Mouse (Mus musculus): ENCODE results near the gene Cela2a. TPM values are rescaled to one million over a fixed set of nuclear protein-coding genes. Genes with fewer than 3 reads are reported as not detected.

The Cela2a gene
- polyA plus RNA-seq, 1 experiment from 2014 or later: 0.40 TPM

DNA sequence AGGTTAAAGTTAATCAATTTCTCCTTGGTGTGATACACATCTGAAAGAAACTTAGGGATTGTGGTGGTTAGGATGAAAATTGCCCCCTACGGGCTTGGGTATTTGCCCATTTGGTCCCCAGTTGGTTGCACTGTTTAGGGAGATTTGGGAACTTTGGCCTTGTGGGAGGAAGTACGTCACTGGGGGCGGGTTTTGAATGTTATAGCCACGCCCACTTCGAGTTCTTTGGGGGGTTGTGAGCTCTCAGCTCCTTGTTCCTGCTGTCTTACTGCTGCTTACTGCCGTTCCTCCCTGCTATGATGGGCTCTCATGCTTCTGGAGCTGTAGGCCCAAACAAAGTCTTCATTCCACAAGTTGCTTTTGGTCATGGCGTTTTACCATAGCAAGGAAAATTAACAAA is 5.4 kb upstream of the Cela2a start:
- Histone ChIP-seq H3K4me3 (ENCODE audit: low read depth, low read length) (no peak overlapping the region), H3K36me3 (ENCODE audit: control insufficient read depth, insufficient read depth, low read length) (no peaks in the 10 kb centered on the region)
- no peak for ATAC-seq

GRCm38 (mm10) chr4:141830381-141830780 is 4.4 kb upstream of the Cela2a start:
- no peak overlapping the region for H3K9ac ChIP-seq (ENCODE audit: low read depth, low read length)
- no peaks in the 10 kb centered on the region for H3K27me3 ChIP-seq (ENCODE audit: control insufficient read depth, insufficient read depth, low read depth, low read length)
- H3K9me3 ChIP-seq (replicated peaks; ENCODE audit: control insufficient read depth, low read length, poor library complexity, severe bottlenecking): no peaks in the 10 kb centered on the region
- no peak for ATAC-seq
- H3K4me3 ChIP-seq (ENCODE audit: low read depth, low read length): no peak overlapping the region
- H3K36me3 ChIP-seq (ENCODE audit: control insufficient read depth, insufficient read depth, low read length): no peaks in the 10 kb centered on the region
- 48% methylated on average over 11 of the region's 11 CpGs for WGBS
- no peak overlapping the region for H3K4me2 ChIP-seq (ENCODE audit: low read length)
- no peak overlapping the region for H3K27ac ChIP-seq (ENCODE audit: low read length)
- H3K4me1 ChIP-seq (ENCODE audit: control insufficient read depth, insufficient read depth, low read length): no peaks in the 10 kb centered on the region

More for the DNA sequence above, 5.4 kb upstream of the Cela2a start:
- Histone ChIP-seq H3K9me3 (replicated peaks; ENCODE audit: control insufficient read depth, low read length, poor library complexity, severe bottlenecking) (no peaks in the 10 kb centered on the region), H3K27me3 (ENCODE audit: control insufficient read depth, insufficient read depth, low read depth, low read length) (no peaks in the 10 kb centered on the region), H3K27ac (ENCODE audit: low read length) (no peak overlapping the region), H3K4me2 (ENCODE audit: low read length) (no peak overlapping the region), H3K4me1 (ENCODE audit: control insufficient read depth, insufficient read depth, low read length) (no peaks in the 10 kb centered on the region), H3K9ac (ENCODE audit: low read depth, low read length) (no peak overlapping the region)
- 84% methylated on average over 7 of the region's 7 CpGs for WGBS

GRCm38 (mm10) chr4:141828177-141828576 is 2.2 kb upstream of the Cela2a start:
- no peaks in the 10 kb centered on the region for H3K4me1 ChIP-seq (ENCODE audit: control insufficient read depth, insufficient read depth, low read length)
- H3K36me3 ChIP-seq (ENCODE audit: control insufficient read depth, insufficient read depth, low read length): no peaks in the 10 kb centered on the region
- 76% methylated on average over 4 of the region's 4 CpGs for WGBS
- H3K27ac ChIP-seq (ENCODE audit: low read length): no peak overlapping the region
- ATAC-seq: no peak
- H3K4me3 ChIP-seq (ENCODE audit: low read depth, low read length): no peak overlapping the region
- no peak overlapping the region for H3K9ac ChIP-seq (ENCODE audit: low read depth, low read length)
- no peak overlapping the region for H3K4me2 ChIP-seq (ENCODE audit: low read length)
- no peaks in the 10 kb centered on the region for H3K9me3 ChIP-seq (replicated peaks; ENCODE audit: control insufficient read depth, low read length, poor library complexity, severe bottlenecking)
- no peaks in the 10 kb centered on the region for H3K27me3 ChIP-seq (ENCODE audit: control insufficient read depth, insufficient read depth, low read depth, low read length)

- no peaks in the 10 kb centered on the region for H3K9me3 ChIP-seq (replicated peaks; ENCODE audit: control insufficient read depth, low read length, poor library complexity, severe bottlenecking)
- ATAC-seq: no peak
- H3K4me1 ChIP-seq (ENCODE audit: control insufficient read depth, insufficient read depth, low read length): no peaks in the 10 kb centered on the region
- H3K9ac ChIP-seq (ENCODE audit: low read depth, low read length): no peak overlapping the region
- no peak overlapping the region for H3K4me2 ChIP-seq (ENCODE audit: low read length)
- WGBS: 94% methylated on average over 2 of the region's 2 CpGs
- no peaks in the 10 kb centered on the region for H3K27me3 ChIP-seq (ENCODE audit: control insufficient read depth, insufficient read depth, low read depth, low read length)
- no peak overlapping the region for H3K27ac ChIP-seq (ENCODE audit: low read length)
- no peaks in the 10 kb centered on the region for H3K36me3 ChIP-seq (ENCODE audit: control insufficient read depth, insufficient read depth, low read length)
- no peak overlapping the region for H3K4me3 ChIP-seq (ENCODE audit: low read depth, low read length)
Measured at GRCm38 (mm10) chr4:141827401-141827800, 1.4 kb upstream of the Cela2a start.

DNA sequence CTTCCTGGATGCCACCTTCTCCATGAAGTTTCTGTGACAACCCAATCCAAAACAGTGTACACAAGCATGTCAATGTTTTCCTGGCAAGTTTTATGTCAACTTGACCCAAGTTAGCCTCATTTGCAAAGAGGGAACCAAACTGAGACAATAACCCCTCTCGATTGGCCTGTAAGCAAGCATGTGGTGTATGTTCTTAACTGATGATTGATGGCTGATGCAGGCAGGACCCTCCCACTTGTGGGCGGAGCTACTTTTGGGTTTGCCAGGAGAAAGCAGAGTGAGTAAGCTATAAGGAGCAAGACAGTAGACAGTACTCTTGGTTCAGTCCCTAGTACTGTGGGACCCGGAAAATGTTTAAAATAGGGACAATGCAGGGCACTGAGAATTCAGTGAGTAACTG is 3.0 kb downstream of the Cela2a start:
- H3K36me3 ChIP-seq (ENCODE audit: control insufficient read depth, insufficient read depth, low read length): no peaks in the 10 kb centered on the region
- H3K27me3 ChIP-seq (ENCODE audit: control insufficient read depth, insufficient read depth, low read depth, low read length): no peaks in the 10 kb centered on the region
- no peak overlapping the region for H3K4me2 ChIP-seq (ENCODE audit: low read length)
- no peak overlapping the region for H3K27ac ChIP-seq (ENCODE audit: low read length)
- H3K9ac ChIP-seq (ENCODE audit: low read depth, low read length): no peak overlapping the region
- WGBS: 65% methylated on average over 3 of the region's 3 CpGs
- H3K9me3 ChIP-seq (replicated peaks; ENCODE audit: control insufficient read depth, low read length, poor library complexity, severe bottlenecking): no peaks in the 10 kb centered on the region
- no peak for ATAC-seq
- no peaks in the 10 kb centered on the region for H3K4me1 ChIP-seq (ENCODE audit: control insufficient read depth, insufficient read depth, low read length)
- H3K4me3 ChIP-seq (ENCODE audit: low read depth, low read length): no peak overlapping the region

DNA sequence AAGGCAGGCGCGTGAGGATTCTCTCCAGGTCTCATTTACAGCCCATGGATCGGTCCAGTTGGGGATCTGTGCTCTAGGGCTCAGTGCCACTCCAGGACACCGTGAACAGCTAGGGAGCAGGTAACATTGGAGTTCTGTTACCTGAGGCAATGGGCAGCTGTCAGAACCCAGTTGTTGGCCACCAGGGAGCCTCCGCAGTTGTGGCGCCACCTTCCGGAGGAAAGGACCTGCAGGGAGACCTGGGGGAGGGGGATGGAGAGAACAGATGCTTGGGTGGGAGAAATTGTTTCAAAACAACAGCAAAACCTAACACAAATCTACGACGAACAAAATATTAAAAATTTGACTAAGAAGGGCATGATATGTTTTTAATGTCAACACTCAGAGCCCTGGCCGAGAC is 3.9 kb downstream of the Cela2a start:
- H3K4me3 ChIP-seq (ENCODE audit: low read depth, low read length): no peak overlapping the region
- H3K27me3 ChIP-seq (ENCODE audit: control insufficient read depth, insufficient read depth, low read depth, low read length): no peaks in the 10 kb centered on the region
- no peak overlapping the region for H3K4me2 ChIP-seq (ENCODE audit: low read length)
- H3K27ac ChIP-seq (ENCODE audit: low read length): no peak overlapping the region
- H3K4me1 ChIP-seq (ENCODE audit: control insufficient read depth, insufficient read depth, low read length): no peaks in the 10 kb centered on the region
- ATAC-seq: no peak
- H3K9me3 ChIP-seq (replicated peaks; ENCODE audit: control insufficient read depth, low read length, poor library complexity, severe bottlenecking): no peaks in the 10 kb centered on the region
- no peaks in the 10 kb centered on the region for H3K36me3 ChIP-seq (ENCODE audit: control insufficient read depth, insufficient read depth, low read length)
- WGBS: 78% methylated on average over 10 of the region's 10 CpGs
- no peak overlapping the region for H3K9ac ChIP-seq (ENCODE audit: low read depth, low read length)

DNA sequence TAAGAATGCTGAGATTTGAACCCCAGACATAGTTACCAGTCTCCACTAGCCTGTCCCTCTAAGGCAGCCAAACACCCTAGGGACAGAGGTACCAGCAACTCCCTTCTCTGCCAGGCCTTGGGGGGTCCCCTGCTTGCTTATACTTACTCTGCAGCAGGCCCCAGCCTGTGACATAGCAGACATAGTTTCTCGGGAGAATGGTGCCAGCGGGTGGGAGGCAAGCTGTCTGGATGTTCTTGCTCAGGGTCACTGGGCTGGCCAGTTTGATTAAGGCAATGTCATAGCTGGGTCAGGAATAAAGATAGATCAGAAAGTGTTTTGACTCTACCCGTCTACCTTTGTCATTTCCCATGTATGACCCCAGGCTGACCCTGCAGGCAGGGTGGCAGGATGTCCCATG is 4.8 kb downstream of the Cela2a start:
- H3K4me3 ChIP-seq (ENCODE audit: low read depth, low read length): no peak overlapping the region
- H3K4me2 ChIP-seq (ENCODE audit: low read length): no peak overlapping the region
- H3K9me3 ChIP-seq (replicated peaks; ENCODE audit: control insufficient read depth, low read length, poor library complexity, severe bottlenecking): no peaks in the 10 kb centered on the region
- WGBS: 79% methylated on average over 3 of the region's 3 CpGs
- no peak overlapping the region for H3K27ac ChIP-seq (ENCODE audit: low read length)
- ATAC-seq: no peak
- no peaks in the 10 kb centered on the region for H3K36me3 ChIP-seq (ENCODE audit: control insufficient read depth, insufficient read depth, low read length)
- H3K27me3 ChIP-seq (ENCODE audit: control insufficient read depth, insufficient read depth, low read depth, low read length): no peaks in the 10 kb centered on the region
- H3K4me1 ChIP-seq (ENCODE audit: control insufficient read depth, insufficient read depth, low read length): no peaks in the 10 kb centered on the region
- no peak overlapping the region for H3K9ac ChIP-seq (ENCODE audit: low read depth, low read length)

GRCm38 (mm10) chr4:141819316-141819715 is 6.6 kb downstream of the Cela2a start:
- Histone ChIP-seq H3K4me3 (ENCODE audit: low read depth, low read length) (no peak overlapping the region), H3K27ac (ENCODE audit: low read length) (no peak overlapping the region), H3K4me2 (ENCODE audit: low read length) (no peak overlapping the region), H3K9me3 (replicated peaks; ENCODE audit: control insufficient read depth, low read length, poor library complexity, severe bottlenecking) (no peaks in the 10 kb centered on the region), H3K4me1 (ENCODE audit: control insufficient read depth, insufficient read depth, low read length) (no peaks in the 10 kb centered on the region), H3K36me3 (ENCODE audit: control insufficient read depth, insufficient read depth, low read length) (peaks cover 1% of the 10 kb centered on the region; the same call in 1 of the 2 replicates), H3K9ac (ENCODE audit: low read depth, low read length) (no peak overlapping the region), H3K27me3 (ENCODE audit: control insufficient read depth, insufficient read depth, low read depth, low read length) (no peaks in the 10 kb centered on the region)
- no peak for ATAC-seq
- 94% methylated on average over 7 of the region's 7 CpGs for WGBS

GRCm38 (mm10) chr4:141818861-141819260 is 7.1 kb downstream of the Cela2a start:
- Histone ChIP-seq H3K9ac (ENCODE audit: low read depth, low read length) (no peak overlapping the region), H3K27me3 (ENCODE audit: control insufficient read depth, insufficient read depth, low read depth, low read length) (no peaks in the 10 kb centered on the region), H3K9me3 (replicated peaks; ENCODE audit: control insufficient read depth, low read length, poor library complexity, severe bottlenecking) (no peaks in the 10 kb centered on the region), H3K27ac (ENCODE audit: low read length) (no peak overlapping the region), H3K4me2 (ENCODE audit: low read length) (no peak overlapping the region), H3K36me3 (ENCODE audit: control insufficient read depth, insufficient read depth, low read length) (peaks cover 3% of the 10 kb centered on the region), H3K4me3 (ENCODE audit: low read depth, low read length) (no peak overlapping the region), H3K4me1 (ENCODE audit: control insufficient read depth, insufficient read depth, low read length) (no peaks in the 10 kb centered on the region)
- 94% methylated on average over 13 of the region's 13 CpGs for WGBS
- no peak for ATAC-seq

DNA sequence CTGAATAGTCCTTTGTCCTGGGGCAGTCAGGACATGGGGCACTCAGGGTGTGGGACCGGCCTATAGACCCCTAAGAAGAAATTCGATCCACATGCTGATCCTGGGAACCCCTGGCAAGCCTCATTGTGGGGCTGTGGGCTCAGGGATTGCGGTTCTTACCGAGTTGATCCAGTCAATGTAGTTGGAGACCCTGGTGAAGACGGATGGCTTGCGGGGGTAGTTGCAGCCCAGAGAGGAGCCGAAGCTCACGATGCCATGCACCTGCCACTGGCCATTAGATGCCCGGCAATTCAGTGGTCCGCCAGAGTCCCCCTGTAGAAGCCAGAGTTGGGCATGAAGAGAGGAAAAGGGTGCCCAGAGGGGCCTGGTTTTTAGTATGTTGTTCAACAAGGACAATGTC is 8.3 kb downstream of the Cela2a start:
- H3K4me3 ChIP-seq (ENCODE audit: low read depth, low read length): no peak overlapping the region
- peaks cover 7% of the 10 kb centered on the region for H3K36me3 ChIP-seq (ENCODE audit: control insufficient read depth, insufficient read depth, low read length)
- no peak overlapping the region for H3K27ac ChIP-seq (ENCODE audit: low read length)
- no peak overlapping the region for H3K4me2 ChIP-seq (ENCODE audit: low read length)
- H3K9me3 ChIP-seq (replicated peaks; ENCODE audit: control insufficient read depth, low read length, poor library complexity, severe bottlenecking): no peaks in the 10 kb centered on the region
- H3K4me1 ChIP-seq (ENCODE audit: control insufficient read depth, insufficient read depth, low read length): no peaks in the 10 kb centered on the region
- no peaks in the 10 kb centered on the region for H3K27me3 ChIP-seq (ENCODE audit: control insufficient read depth, insufficient read depth, low read depth, low read length)
- ATAC-seq: no peak
- H3K9ac ChIP-seq (ENCODE audit: low read depth, low read length): no peak overlapping the region
- 49% methylated on average over 10 of the region's 10 CpGs for WGBS

Measured in midbrain, embryonic 16.5 days (tissue).